Mouse (Mus musculus) neural tube, embryonic 10.5 days (tissue): ENCODE data around the gene Tcl1b1.
"Not testable (repeated sequence)": the region's sequence is repeated elsewhere in the genome, so short reads cannot be mapped to it uniquely, and the experiment has no call there.

Source experiments
- DNase-seq: peaks from one replicate; pipeline ENCODE4 v3.0.0-alpha.2; 2017; ENCODE audit warnings: low spot score; ENCODE audit errors: extremely low spot score

Tcl1b1 gene

DNA sequence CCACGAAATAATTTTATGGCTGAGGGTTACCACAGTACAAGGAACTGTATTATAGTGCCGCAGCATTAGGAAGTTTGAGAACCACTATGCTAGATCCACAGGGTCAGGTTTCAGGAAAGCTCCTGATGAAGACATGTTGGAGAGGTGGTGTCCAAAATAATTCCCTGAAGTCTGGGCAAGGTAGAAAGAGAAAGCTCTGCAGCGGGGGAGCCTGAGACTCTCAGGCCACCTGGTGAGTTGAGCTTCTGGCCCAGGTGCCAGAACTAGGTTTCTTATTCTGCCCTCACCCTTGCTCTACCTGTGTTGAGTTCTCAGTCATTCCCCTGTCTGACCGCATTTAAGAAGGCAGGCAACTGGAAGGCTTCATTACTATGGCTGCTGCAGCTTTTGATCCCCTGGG is at the start of gene Tcl1b1:
Gene Tcl1b1 (plus strand): TSS at position 301 of the 400 bp plus-strand sequence.
- no peak for DNase-seq

DNA sequence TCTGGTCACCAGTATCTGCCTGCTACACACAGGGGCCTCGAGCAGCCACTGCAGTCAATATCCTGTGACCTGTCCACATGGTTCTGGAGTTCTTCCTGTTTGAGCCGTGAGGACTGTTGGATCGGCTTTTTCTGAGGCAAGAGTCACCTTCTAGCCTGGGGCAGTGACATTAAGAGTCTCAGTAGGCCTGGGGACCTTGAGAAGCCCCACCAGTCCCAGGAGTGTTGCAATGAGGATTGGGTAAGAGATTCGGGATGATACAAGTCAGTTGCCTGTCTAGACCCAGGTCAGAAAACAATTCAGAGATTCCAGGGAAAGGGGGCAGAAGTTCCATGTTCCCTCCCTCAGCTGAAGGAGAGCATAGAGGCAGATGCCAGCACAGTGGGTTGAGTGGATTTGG is 49.7 kb upstream of the Tcl1b1 start:
- DNase-seq: no peak

DNA sequence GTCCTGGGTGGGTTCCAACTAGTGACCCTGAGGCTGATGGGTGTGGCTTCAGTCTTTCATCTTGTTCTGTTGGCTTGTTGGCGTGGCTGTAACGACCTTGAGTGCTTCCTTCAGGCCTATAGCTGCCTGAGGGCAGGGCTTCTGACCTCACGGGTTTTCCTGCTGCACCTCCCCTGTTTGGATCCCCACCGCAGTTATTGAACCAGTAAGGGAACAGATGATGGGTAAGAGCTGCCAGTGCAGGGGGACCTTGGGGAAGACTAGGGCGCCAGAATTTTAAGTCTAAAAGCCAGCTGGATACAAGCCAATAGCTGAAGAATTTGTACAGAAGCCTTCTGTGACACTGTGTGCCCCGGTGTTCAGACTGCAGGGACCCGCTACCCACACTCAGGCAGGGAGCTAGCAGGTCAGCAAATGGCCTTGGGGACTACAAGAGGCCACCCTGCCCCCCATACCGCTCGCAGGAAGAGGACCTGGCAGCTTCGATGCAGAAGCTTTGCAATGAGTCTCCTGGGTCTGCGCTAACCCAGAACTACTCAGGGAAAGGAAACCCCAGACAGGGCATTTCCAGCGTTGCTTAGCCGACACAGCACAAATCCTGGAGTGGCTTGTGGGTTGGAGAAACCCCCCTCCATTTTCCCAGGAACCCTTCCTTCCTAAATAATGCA is 47.0 kb upstream of the Tcl1b1 start:
- DNase-seq: no peak

DNA sequence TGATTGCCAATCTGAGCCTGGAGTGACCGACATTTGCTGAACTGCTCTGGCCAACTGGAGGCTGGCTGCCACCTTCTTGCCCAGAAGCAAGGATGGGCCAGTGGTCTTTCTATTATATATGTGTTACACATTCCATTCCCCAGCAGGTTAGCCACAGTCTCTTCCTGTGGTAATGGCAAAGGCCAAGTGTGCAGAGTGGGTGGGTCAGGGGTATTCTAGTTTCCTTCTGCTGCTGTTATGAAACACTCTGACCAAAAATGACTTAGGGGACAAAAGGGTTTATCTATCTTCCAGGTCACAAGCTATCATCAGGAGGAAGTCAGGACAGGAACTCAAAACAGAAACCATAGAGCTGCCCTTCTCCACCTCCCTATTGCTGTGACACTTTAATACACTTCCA is 42.8 kb upstream of the Tcl1b1 start:
- DNase-seq: no peak

DNA sequence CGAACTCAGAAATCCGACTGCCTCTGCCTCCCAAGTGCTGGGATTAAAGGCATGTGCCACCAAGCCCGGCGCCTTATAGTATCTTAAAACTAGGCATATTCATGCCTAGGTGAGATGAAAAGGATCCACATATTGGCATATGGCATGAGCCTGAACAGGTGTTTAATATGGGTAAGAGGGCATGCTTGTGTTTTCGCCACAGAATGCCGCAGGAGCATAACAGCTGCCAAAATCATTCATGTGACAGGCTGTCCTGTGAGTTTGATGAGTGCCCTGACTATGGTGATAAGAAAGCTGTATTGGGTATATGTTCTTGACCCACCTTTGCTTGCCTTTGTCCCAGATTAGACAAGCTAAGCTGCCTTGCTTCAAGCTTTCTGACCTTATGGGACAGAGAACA is 34.1 kb upstream of the Tcl1b1 start:
- DNase-seq: no peak

DNA sequence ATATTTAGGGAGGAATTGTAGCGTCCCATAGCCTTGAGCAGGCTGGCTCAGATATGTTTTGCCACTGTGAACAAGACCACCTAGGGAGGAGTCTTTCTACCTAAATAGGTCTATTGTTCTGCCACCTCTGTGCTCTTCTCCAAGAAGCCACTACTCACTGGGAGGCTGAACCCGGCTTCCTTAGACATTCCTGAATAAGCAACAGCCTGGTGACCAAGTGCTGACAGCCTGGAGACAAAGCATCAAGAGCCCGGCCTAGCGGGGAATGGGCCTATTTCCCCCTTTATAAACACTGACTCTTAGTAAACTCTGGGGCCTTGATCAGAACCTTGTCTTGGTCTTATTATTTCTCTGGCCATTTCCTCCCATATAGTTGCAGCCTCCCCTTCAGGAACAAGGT is 33.0 kb upstream of the Tcl1b1 start:
- no peak for DNase-seq

DNA sequence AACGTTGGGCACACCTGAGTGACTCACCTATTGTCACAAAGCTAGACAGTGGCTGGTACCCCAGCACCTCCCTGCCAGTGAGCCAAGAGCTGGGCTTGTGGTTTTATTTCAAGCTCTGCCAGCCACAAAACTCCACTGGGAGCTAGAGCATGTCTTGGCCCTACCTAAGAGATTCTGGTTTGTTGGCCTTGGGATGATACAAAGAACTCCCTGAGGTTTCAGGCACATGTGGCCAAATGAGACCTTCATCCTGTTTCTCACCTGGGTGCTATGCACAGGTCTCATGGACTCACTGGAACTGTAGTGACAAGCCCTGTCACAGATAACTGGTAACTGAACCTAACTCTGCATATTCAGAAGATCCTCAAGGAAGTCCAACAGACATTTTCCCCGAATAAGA is 31.9 kb upstream of the Tcl1b1 start:
- no peak for DNase-seq

DNA sequence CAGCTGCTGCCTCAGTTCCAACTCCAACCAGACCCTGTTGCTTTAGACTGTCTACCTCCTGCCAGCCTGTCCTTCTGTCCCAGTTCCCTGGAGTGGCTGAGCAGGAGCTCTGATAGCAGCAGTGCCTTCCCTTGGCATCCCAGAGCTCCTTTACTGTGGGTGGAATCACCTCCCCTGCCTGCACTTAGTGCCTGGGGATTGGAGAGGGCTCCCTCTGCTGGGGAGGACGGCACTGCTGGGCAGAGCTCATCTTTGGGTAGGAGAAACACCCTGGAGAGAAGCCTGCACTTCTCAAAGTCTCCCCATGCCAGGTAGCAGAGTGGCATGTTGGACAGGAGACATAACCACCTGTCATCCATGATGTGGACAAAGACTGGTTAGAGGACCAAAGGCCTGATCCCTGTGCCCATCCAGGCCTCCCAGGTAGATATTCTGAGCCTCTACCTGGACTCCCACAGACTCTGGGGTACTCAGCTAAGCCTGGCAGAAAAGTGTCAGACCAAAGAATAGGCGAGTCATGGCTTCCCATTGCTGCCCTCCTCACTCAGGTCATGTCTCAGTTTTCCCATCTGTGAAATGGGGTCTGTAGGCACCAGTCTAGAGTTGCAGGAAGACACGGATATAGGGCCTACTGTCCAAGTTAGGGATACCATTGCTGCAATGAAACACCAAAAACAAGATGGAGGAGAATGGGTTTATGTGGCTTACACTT is 29.8 kb upstream of the Tcl1b1 start:
- not testable (repeated sequence) for DNase-seq

DNA sequence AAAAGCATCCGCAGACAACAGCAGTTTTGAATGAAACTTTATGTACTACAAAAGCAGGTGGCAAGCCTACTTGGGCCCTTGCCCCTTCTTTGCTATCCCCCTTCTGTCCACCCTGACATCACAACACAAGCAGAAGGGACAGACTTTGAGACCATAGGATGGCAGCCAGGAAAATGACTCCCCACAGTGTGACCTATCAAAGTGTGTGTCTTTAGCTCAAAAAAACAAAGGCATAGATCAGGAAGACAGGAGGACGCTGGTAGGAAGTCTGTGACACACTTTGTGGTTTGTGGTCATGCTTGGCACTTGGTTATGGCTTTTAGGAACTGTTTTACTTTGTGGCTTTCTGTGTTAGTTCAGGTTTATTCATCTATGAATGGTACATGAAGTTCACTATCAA is 25.3 kb upstream of the Tcl1b1 start:
- DNase-seq: not testable (repeated sequence)

DNA sequence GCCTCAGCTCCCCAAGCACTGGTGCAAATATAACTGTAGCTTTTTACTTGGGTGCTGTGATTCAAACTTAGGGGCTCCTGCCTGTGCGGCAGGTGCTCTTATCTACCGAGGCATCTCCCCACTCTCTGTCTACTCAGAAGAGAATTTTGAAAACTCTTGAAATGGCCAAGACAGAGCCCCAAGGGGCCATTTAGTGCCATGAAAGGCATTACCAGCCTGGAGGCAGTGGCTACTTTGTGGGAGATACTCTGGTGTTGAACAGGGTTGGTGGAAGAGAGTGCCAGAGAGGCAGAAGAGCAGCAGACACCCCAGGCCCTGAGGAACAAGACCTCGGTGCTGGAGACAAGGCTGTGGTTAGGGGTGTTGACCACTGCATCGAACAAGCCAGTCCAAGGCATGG is 24.7 kb upstream of the Tcl1b1 start:
- not testable (repeated sequence) for DNase-seq

DNA sequence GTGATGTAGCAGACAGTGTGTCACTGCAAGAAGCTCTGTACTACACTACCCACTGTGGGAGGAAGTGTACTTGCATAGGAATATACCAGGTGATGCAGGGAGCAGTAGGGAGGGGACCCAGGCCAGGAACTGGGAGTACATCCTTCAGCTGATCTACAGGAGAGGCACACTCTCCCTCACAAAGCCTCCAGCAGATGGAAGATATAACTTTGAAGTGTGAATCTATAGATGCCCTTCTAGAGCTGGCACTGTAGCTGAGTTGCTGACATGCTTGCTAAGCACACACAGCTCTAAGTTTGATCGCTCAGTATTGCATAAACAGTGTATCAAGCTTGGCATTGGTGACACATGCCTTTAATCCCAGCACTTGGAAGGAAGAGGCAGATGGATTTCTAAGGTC is 21.8 kb upstream of the Tcl1b1 start:
- DNase-seq: not testable (repeated sequence)

DNA sequence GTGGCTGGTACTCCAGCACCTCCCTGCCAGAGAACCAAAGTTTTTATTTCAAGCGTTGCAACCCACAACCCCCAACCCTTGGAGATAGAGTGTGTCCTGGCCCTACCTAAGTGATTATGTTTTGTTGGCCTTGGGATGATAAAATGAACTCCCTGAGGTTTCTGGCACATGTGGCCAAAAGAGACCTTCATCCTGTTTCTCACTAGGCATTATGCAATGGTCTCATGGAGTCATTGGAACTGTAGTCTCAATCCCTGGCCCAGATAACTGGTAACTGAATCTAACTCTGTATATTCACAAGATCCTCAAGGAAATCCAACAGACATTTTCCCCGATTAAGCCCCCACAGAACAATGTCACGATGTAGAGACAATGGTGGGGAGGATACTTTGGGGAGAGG is 16.4 kb upstream of the Tcl1b1 start:
- DNase-seq: no peak

DNA sequence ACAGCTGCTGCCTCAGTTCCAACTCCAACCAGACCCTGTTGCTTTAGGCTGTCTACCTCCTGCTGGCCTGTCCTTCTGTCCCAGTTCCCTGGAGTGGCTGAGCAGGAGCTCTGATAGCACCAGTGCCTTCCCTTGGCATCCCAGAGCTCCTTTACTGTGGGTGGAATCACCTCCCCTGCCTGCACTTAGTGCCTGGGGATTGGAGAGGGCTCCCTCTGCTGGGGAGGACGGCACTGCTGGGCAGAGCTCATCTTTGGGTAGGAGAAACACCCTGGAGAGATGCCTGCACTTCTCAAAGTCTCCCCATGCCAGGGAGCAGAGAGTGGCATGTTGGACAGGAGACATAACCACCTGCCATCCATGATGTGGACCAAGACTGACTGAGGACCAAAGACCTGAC is 14.6 kb upstream of the Tcl1b1 start:
- not testable (repeated sequence) for DNase-seq

DNA sequence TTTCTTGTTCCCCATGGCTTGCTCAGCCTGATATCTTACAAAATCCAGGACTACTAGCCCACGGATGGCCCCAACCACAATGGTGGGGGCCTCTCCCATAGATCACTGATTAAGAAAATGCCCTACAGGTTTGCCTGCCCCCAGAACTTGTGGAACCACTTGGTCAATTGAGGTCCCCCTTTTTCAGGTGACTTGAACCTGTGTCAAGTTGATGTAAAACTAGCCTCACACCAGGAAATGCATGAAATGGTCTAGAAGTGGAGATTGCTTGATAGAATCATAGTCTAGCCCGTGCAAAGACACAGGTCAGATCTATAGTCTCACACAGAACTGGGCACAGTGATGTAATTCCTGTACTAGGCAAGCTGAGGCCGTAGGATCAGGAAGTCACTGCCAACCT is 13.8 kb upstream of the Tcl1b1 start, which contains the start of gene Tcl1b2:
Gene Tcl1b2 (plus strand): TSS at position 301 of the 400 bp plus-strand sequence.
- DNase-seq: no peak

DNA sequence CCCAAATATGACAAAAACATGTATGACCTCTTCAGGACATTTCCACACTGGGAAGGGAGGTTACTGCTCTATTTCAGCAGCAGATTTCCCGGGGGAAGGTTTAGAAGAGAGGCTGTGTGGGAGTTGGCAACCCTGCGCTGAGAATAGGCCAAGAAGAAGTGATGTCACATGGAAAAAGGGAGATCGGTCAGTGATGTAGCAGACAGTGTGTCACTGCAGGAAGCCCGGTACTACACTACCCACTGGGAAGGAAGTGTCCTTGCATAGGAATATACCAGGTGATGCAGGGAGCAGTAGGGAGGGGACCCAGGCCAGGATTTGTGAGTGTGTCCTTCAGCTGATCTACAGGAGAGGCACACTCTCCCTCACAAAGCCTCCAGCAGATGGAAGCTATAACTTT is 4.2 kb upstream of the Tcl1b1 start:
- DNase-seq: not testable (repeated sequence)

DNA sequence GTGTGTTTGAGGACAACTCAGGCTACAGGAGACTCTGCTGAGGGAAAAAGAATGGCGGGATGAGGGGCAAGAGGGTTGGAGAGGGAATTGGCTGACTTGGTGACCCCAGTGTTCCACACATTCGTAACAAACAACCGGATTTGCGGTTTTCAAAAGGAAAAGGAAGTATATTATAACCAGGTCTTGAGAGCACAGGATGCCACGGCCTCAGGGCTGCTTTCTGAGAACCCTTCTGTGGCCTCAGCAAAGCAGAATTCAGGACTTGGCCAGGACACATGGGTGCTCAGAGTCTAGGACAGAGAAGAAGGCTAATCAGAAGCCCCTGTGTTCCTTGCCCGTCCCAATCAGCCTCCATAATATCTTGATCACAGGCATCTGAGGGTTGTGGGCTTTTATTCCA is 648 bp upstream of the Tcl1b1 start:
- no peak for DNase-seq

DNA sequence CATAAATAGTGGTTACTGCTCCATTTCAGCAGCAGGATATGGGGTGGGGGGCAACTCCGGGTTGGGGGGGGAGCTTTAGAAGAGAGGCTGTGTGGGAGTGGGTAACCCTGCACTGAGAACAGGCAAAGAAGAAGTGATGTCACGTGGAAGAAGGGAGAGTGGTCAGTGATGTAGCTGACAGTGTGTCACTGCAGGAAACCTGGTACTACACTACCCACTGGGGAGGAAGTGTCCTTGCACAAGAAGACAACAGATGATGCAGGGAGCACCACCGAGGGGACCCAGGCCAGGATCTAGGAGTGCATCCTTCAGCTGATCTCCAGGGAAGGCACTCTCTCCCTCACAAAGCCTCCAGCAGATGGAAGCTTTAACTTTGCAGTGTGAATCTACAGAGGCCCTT is 7.2 kb downstream of the Tcl1b1 start:
- no peak for DNase-seq

DNA sequence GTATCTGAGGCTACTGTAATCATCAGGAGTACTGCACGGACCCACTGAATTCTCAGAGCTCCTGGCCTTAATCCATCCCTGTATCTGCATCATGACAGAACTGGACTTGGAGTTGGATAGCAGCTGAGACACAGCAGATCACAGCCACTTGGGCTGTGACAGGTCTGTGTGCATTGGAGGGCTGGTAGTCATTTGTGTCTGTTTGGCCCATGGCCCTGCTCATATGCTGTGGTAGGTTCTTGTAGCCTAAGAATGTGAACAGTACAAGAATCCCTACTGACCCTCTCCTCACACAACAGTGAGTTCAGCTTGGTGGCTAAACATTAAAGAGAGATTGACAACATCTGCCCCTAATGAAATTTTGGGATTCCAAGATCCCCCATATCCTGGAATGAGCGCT is 13.9 kb downstream of the Tcl1b1 start:
- DNase-seq: no peak

DNA sequence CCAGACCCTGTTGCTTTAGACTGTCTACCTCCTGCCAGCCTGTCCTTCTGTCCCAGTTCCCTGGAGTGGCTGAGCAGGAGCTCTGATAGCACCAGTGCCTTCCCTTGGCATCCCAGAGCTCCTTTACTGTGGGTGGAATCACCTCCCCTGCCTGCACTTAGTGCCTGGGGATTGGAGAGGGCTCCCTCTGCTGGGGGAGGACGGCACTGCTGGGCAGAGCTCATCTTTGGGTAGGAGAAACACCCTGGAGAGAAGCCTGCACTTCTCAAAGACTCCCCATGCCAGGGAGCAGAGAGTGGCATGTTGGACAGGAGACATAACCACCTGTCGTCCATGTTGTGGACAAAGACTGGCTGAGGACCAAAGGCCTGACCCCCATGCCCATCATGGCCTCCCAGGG is 14.8 kb downstream of the Tcl1b1 start:
- DNase-seq: not testable (repeated sequence)

DNA sequence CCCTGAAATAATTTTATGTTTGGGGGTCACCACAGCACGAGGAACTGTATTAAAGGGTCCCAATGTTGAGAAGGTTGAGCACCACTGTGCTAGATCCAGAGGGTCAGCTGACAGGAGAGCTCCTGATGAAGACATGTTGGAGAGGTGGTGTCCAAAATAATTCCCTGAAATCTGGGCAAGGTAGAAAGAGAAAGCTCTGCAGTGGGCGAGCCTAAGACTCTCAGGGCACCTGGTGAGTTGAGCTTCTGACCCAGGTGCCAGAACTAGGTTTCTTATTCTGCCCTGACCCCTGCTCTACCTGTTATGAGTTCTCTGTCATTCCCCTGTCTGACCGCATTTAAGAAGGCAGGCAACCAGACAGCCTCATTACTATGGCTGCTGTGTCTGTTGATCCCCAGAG is 16.6 kb downstream of the Tcl1b1 start, which contains the start of gene Tcl1b5:
Gene Tcl1b5 (plus strand): TSS at position 301 of the 400 bp plus-strand sequence.
- DNase-seq: not testable (repeated sequence)

DNA sequence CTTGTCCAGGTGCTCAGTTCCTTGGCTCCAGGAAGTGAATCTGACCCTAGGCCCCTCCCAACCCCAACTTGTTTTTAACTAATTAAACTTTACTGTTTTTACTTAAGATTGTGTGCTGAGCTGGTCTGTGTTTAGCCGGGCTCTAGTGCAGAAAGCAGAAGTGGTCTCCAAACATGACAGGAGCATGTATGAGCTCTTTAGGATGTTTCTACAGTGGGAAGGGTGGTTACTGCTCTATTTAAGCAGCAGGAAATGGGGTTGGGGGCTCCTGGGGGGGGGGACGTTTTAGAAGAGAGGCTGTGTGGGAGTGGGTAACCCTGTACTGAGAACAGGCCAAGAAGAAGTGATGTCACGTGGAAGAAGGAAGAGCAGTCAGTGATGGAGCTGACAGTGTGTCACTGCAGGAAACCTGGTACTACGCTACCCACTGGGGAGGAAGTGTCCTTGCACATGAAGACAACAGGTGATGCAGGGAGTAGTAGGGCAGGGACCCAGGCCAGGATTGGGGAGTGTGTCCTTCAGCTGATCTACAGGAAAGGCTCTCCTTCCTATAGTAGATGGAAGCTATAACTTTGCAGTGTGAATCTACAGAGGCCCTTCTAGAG is 21.7 kb downstream of the Tcl1b1 start:
- DNase-seq: not testable (repeated sequence)

DNA sequence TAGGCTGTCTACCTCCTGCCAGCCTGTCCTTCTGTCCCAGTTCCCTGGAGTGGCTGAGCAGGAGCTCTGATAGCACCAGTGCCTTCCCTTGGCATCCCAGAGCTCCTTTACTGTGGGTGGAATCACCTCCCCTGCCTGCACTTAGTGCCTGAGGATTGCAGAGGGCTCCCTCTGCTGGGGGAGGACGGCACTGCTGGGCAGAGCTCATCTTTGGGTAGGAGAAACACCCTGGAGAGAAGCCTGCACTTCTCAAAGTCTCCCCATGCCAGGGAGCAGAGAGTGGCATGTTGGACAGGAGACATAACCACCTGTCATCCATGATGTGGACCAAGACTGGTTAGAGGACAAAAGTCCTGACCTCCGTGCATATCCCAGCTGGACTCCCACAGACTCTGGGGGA is 29.5 kb downstream of the Tcl1b1 start:
- DNase-seq: not testable (repeated sequence)
